Mouse (Mus musculus) forebrain, embryonic 11.5 days (tissue): Measurements from ENCODE around the gene Dip2b. TPM values are rescaled to one million over a fixed set of nuclear protein-coding genes. Genes with fewer than 3 reads are reported as not detected.

Experiments
- ATAC-seq: fragments of 200-750 bp; cut with Nextera tagmentation; replicated peaks from 2 replicates; pipeline ENCODE4 v1.8.0; 2017; ENCODE audit warnings: moderate TSS enrichment; ENCODE audit not compliant: low FRiP score
- DNase-seq: peaks from one replicate; pipeline ENCODE4 v3.0.0-alpha.2; 2017; ENCODE audit warnings: low spot score
- H3K27ac ChIP-seq: fragments of 300-500 bp; sonication (generic); 2 replicates; pipeline ENCODE4 v1.5.1; 2014; ENCODE audit warnings: low read depth, low read length
- H3K27me3 ChIP-seq: fragments of 300-500 bp; sonication (generic); 2 replicates; pipeline ENCODE4 v1.6.1; 2014; ENCODE audit warnings: mild to moderate bottlenecking, low read length, mixed read lengths; ENCODE audit not compliant: control insufficient read depth, insufficient read depth
- H3K36me3 ChIP-seq: fragments of 300-500 bp; sonication (generic); 2 replicates; pipeline ENCODE4 v1.6.1; 2014; ENCODE audit warnings: mild to moderate bottlenecking, low read length, moderate library complexity, mixed read lengths; ENCODE audit not compliant: control insufficient read depth, insufficient read depth
- H3K4me1 ChIP-seq: fragments of 300-500 bp; sonication (generic); replicated peaks from 2 replicates; pipeline ENCODE4 v1.6.1; 2014; ENCODE audit warnings: low read length, mixed read lengths; ENCODE audit not compliant: control insufficient read depth, insufficient read depth
- H3K4me2 ChIP-seq: fragments of 300-500 bp; sonication (generic); 2 replicates; pipeline ENCODE4 v1.6.1; 2014; ENCODE audit warnings: low read depth, mild to moderate bottlenecking, low read length, moderate library complexity, mixed read lengths; ENCODE audit not compliant: severe bottlenecking
- H3K4me3 ChIP-seq: fragments of 300-500 bp; sonication (generic); 2 replicates; pipeline ENCODE4 v1.5.1; 2014; ENCODE audit warnings: low read depth, low read length
- H3K9ac ChIP-seq: fragments of 300-500 bp; sonication (generic); 2 replicates; pipeline ENCODE4 v1.6.1; 2014; ENCODE audit warnings: low read length
- H3K9me3 ChIP-seq: fragments of 300-500 bp; sonication (generic); 2 replicates; pipeline ENCODE4 v1.6.1; 2016; ENCODE audit warnings: low read length, mixed read lengths; ENCODE audit not compliant: control insufficient read depth
- WGBS: fragments of 180-500 bp; shearing (Covaris S2); extraction: QIAGEN DNeasy Blood & Tissue Kit; methylation state at CpG from one replicate; pipeline ENCODE4 v1.1.7; 2014; 5-methylcytosine and 5-hydroxymethylcytosine counted together
- polyA plus RNA-seq: library from polyadenylated mRNA; unstranded; fragments of >200 nt; fragmentation: Nextera tagmentation; extraction: Ambion mirVana; gene quantifications from 2 replicates; pipeline ENCODE4 v1.2.1, GENCODE M21; 2014

The Dip2b gene
- polyA plus RNA-seq, 1 experiment from 2014 or later = 28.3 TPM

GRCm38 (mm10) chr15:100070021-100070420 is 31.6 kb downstream of the Dip2b start:
- 91% methylated on average over 8 of the region's 8 CpGs for WGBS
- no peaks in the 10 kb centered on the region for H3K4me1 ChIP-seq

GRCm38 (mm10) chr15:100071819-100072218 is 33.4 kb downstream of the Dip2b start:
- H3K4me2 ChIP-seq = no peak overlapping the region
- H3K4me1 ChIP-seq = no peaks in the 10 kb centered on the region
- no peaks in the 10 kb centered on the region for H3K36me3 ChIP-seq
- WGBS = 89% methylated on average over 3 of the region's 3 CpGs
- no peaks in the 10 kb centered on the region for H3K27me3 ChIP-seq
- H3K9me3 ChIP-seq = no peaks in the 10 kb centered on the region
- DNase-seq (no peak), ATAC-seq (no peak)
- no peak overlapping the region for H3K27ac ChIP-seq
- no peak overlapping the region for H3K4me3 ChIP-seq
- no peak overlapping the region for H3K9ac ChIP-seq

More at GRCm38 (mm10) chr15:100070021-100070420, 31.6 kb downstream of the Dip2b start:
- Histone ChIP-seq H3K4me2 (no peak overlapping the region), H3K4me3 (no peak overlapping the region), H3K36me3 (no peaks in the 10 kb centered on the region), H3K9me3 (no peaks in the 10 kb centered on the region), H3K27me3 (no peaks in the 10 kb centered on the region), H3K27ac (no peak overlapping the region), H3K9ac (no peak overlapping the region)
- DNase-seq (no peak), ATAC-seq (no peak)

- H3K4me3 ChIP-seq = no peak overlapping the region
- WGBS = 86% methylated on average over 9 of the region's 9 CpGs
- ATAC-seq (no peak), DNase-seq (no peak)
- H3K27ac ChIP-seq = no peak overlapping the region
- no peaks in the 10 kb centered on the region for H3K27me3 ChIP-seq
- H3K4me2 ChIP-seq = no peak overlapping the region
- no peaks in the 10 kb centered on the region for H3K4me1 ChIP-seq
- no peaks in the 10 kb centered on the region for H3K9me3 ChIP-seq
- no peaks in the 10 kb centered on the region for H3K36me3 ChIP-seq
- H3K9ac ChIP-seq = no peak overlapping the region
Measured at GRCm38 (mm10) chr15:100073696-100074453, 35.4 kb downstream of the Dip2b start.

GRCm38 (mm10) chr15:100074754-100075153 is 36.3 kb downstream of the Dip2b start:
- Histone ChIP-seq H3K4me1 (no peaks in the 10 kb centered on the region), H3K4me2 (no peak overlapping the region), H3K9ac (no peak overlapping the region), H3K27me3 (no peaks in the 10 kb centered on the region), H3K4me3 (no peak overlapping the region), H3K9me3 (no peaks in the 10 kb centered on the region), H3K36me3 (no peaks in the 10 kb centered on the region), H3K27ac (no peak overlapping the region)
- DNase-seq = no peak
- no peak for ATAC-seq
- 34% methylated on average over 8 of the region's 8 CpGs for WGBS

- ATAC-seq (no peak), DNase-seq (no peak)
- no peaks in the 10 kb centered on the region for H3K9me3 ChIP-seq
- 0 out of 2 replicates have a peak, but pooled peaks cover 2% of the 10 kb centered on the region for H3K4me1 ChIP-seq
- no peak overlapping the region for H3K9ac ChIP-seq
- WGBS = 82% methylated on average over 4 of the region's 4 CpGs
- no peak overlapping the region for H3K4me2 ChIP-seq
- no peak overlapping the region for H3K4me3 ChIP-seq
- no peaks in the 10 kb centered on the region for H3K36me3 ChIP-seq
- H3K27me3 ChIP-seq = no peaks in the 10 kb centered on the region
- H3K27ac ChIP-seq = no peak overlapping the region
Measured at GRCm38 (mm10) chr15:100076362-100076761, 37.9 kb downstream of the Dip2b start.

GRCm38 (mm10) chr15:100080833-100081477 is 42.5 kb downstream of the Dip2b start:
- Histone ChIP-seq H3K4me3 (no peak overlapping the region), H3K27ac (no peak overlapping the region), H3K9me3 (no peaks in the 10 kb centered on the region), H3K9ac (no peak overlapping the region), H3K4me1 (0 out of 2 replicates have a peak, but pooled peaks cover 7% of the 10 kb centered on the region), H3K36me3 (no peaks in the 10 kb centered on the region), H3K27me3 (no peaks in the 10 kb centered on the region), H3K4me2 (no peak overlapping the region)
- no peak for ATAC-seq
- DNase-seq = no peak
- 70% methylated on average over 1 of the region's 1 CpGs for WGBS

GRCm38 (mm10) chr15:100081478-100081998 is 43.1 kb downstream of the Dip2b start:
- ATAC-seq (no peak), DNase-seq (no peak)
- 0 out of 2 replicates have a peak, but pooled peaks cover 7% of the 10 kb centered on the region for H3K4me1 ChIP-seq
- no peak overlapping the region for H3K9ac ChIP-seq
- no peak overlapping the region for H3K4me2 ChIP-seq
- no peaks in the 10 kb centered on the region for H3K9me3 ChIP-seq
- H3K27ac ChIP-seq = no peak overlapping the region
- no peaks in the 10 kb centered on the region for H3K36me3 ChIP-seq
- H3K4me3 ChIP-seq = no peak overlapping the region
- no peaks in the 10 kb centered on the region for H3K27me3 ChIP-seq
- WGBS = 64% methylated on average over 6 of the region's 6 CpGs

- no peak overlapping the region for H3K4me2 ChIP-seq
- WGBS = 73% methylated on average over 8 of the region's 8 CpGs
- no peaks in the 10 kb centered on the region for H3K9me3 ChIP-seq
- H3K4me1 ChIP-seq = 0 out of 2 replicates have a peak, but pooled peaks cover 7% of the 10 kb centered on the region
- no peaks in the 10 kb centered on the region for H3K36me3 ChIP-seq
- DNase-seq (no peak), ATAC-seq (no peak)
- no peak overlapping the region for H3K4me3 ChIP-seq
- H3K9ac ChIP-seq = no peak overlapping the region
- no peak overlapping the region for H3K27ac ChIP-seq
- no peaks in the 10 kb centered on the region for H3K27me3 ChIP-seq
Measured at GRCm38 (mm10) chr15:100082052-100082451, 43.6 kb downstream of the Dip2b start.
